Mouse (Mus musculus) cerebellum, adult 2 months (tissue): Measurements from ENCODE around the gene Palm3. TPM values are rescaled to one million over a fixed set of nuclear protein-coding genes. Genes with fewer than 3 reads are reported as not detected.

ENCODE experiments used
- DNase-seq, 2 experiments: peaks; one replicate each; pipeline ENCODE4 v3.0.0; 2021
- H3K27ac ChIP-seq: fragments of 200-500 bp; 2 replicates; pipeline ENCODE4 v1.5.1; 2012; ENCODE audit warnings: low read length, control low read depth, inconsistent platforms; ENCODE audit not compliant: insufficient read depth
- H3K27me3 ChIP-seq: fragments of 200-500 bp; 2 replicates; pipeline ENCODE4 v1.6.1; 2012; ENCODE audit warnings: inconsistent platforms, mild to moderate bottlenecking, low read length, moderate library complexity; ENCODE audit not compliant: control insufficient read depth, insufficient read depth
- H3K4me1 ChIP-seq: fragments of 200-500 bp; 2 replicates; pipeline ENCODE4 v1.6.1; 2011; ENCODE audit warnings: low read length; ENCODE audit not compliant: control insufficient read depth, insufficient read depth
- H3K4me3 ChIP-seq: fragments of 200-500 bp; replicated peaks from 2 replicates; pipeline ENCODE3; 2011; ENCODE audit warnings: mild to moderate bottlenecking, low read depth, low read length, control low read depth; ENCODE audit not compliant: insufficient read depth
- CTCF ChIP-seq: fragments of 200-500 bp; IDR thresholded peaks from 2 replicates; pipeline ENCODE4 v1.5.1; 2011; ENCODE audit warnings: low read depth, mild to moderate bottlenecking, control low read depth, low read length, moderate library complexity, borderline replicate concordance; ENCODE audit not compliant: insufficient read depth
- POLR2A ChIP-seq: fragments of 200-500 bp; IDR thresholded peaks from 2 replicates; pipeline ENCODE4 v1.6.1; 2011; ENCODE audit warnings: low read length, control low read depth, borderline replicate concordance; ENCODE audit not compliant: insufficient read depth
- WGBS: fragments of 180-500 bp; shearing (Covaris S2); methylation state at CpG from one replicate; pipeline ENCODE4 v1.1.7; 2018; 5-methylcytosine and 5-hydroxymethylcytosine counted together
- polyA plus RNA-seq: library from polyadenylated mRNA; depleted of rRNA; stranded (reverse); fragments of >200 nt; gene quantifications from 2 replicates; pipeline ENCODE4 v1.2.3, GENCODE M21; 2012

Palm3 gene
- polyA plus RNA-seq, 1 experiment: 4.1 TPM

- under 1% methylated on average over 55 of the region's 58 CpGs for WGBS
- Histone ChIP-seq H3K27ac (no peak overlapping the region), H3K4me1 (peaks cover 28% of the 10 kb centered on the region), H3K4me3 (peak overlapping the region; percentile 56), H3K27me3 (no peaks in the 10 kb centered on the region)
- peak; percentile 91 to 97 for DNase-seq
- no peak for TF ChIP-seq POLR2A
Measured at GRCm38 (mm10) chr8:84067047-84067573, 45.8 kb downstream of the Palm3 start.

GRCm38 (mm10) chr8:84067911-84068310, 46.6 kb downstream of the Palm3 start:
- Histone ChIP-seq H3K4me1 (peaks cover 33% of the 10 kb centered on the region), H3K27ac (no peak overlapping the region), H3K4me3 (peak overlapping the region; percentile 35), H3K27me3 (no peaks in the 10 kb centered on the region)
- 69% methylated on average over 7 of the region's 7 CpGs for WGBS
- no peak for DNase-seq
- TF ChIP-seq CTCF: no peak
- TF ChIP-seq POLR2A: no peak

- DNase-seq: no peak
- Histone ChIP-seq H3K27me3 (no peaks in the 10 kb centered on the region), H3K27ac (no peak overlapping the region), H3K4me1 (peaks cover 37% of the 10 kb centered on the region), H3K4me3 (no peak overlapping the region)
- no peak for TF ChIP-seq CTCF
- TF ChIP-seq POLR2A: no peak
- WGBS: 57% methylated on average over 12 of the region's 12 CpGs
Measured at GRCm38 (mm10) chr8:84068316-84069035, 47.2 kb downstream of the Palm3 start.

- H3K27me3 ChIP-seq: no peaks in the 10 kb centered on the region
- no peak for DNase-seq
- TF ChIP-seq CTCF (no peak), POLR2A (no peak)
- no peak overlapping the region for H3K4me3 ChIP-seq
- WGBS: 49% methylated on average over 1 of the region's 1 CpGs
- H3K27ac ChIP-seq: no peak overlapping the region
- H3K4me1 ChIP-seq: peaks cover 37% of the 10 kb centered on the region
Measured at GRCm38 (mm10) chr8:84069169-84069568, 47.9 kb downstream of the Palm3 start.

- TF ChIP-seq CTCF (no peak), POLR2A (no peak)
- no peak for DNase-seq
- Histone ChIP-seq H3K27me3 (no peaks in the 10 kb centered on the region), H3K4me3 (no peak overlapping the region), H3K27ac (no peak overlapping the region), H3K4me1 (peaks cover 37% of the 10 kb centered on the region)
- 60% methylated on average over 2 of the region's 2 CpGs for WGBS
Measured at GRCm38 (mm10) chr8:84069750-84070149, 48.5 kb downstream of the Palm3 start.

- no peak overlapping the region for H3K4me3 ChIP-seq
- H3K27ac ChIP-seq: no peak overlapping the region
- H3K27me3 ChIP-seq: no peaks in the 10 kb centered on the region
- DNase-seq: no peak
- H3K4me1 ChIP-seq: peaks cover 37% of the 10 kb centered on the region
- 73% methylated on average over 5 of the region's 5 CpGs for WGBS
- TF ChIP-seq POLR2A: no peak
Measured at GRCm38 (mm10) chr8:84070241-84070640, 49.0 kb downstream of the Palm3 start.

GRCm38 (mm10) chr8:84070667-84071066, 49.4 kb downstream of the Palm3 start:
- TF ChIP-seq CTCF (no peak), POLR2A (no peak)
- no peak overlapping the region for H3K27ac ChIP-seq
- peaks cover 37% of the 10 kb centered on the region for H3K4me1 ChIP-seq
- no peaks in the 10 kb centered on the region for H3K27me3 ChIP-seq
- no peak overlapping the region for H3K4me3 ChIP-seq
- peak in 1 of 2 experiments; percentile 43 for DNase-seq
- 13% methylated on average over 2 of the region's 2 CpGs for WGBS

- Histone ChIP-seq H3K4me3 (no peak overlapping the region), H3K27ac (no peak overlapping the region), H3K27me3 (no peaks in the 10 kb centered on the region), H3K4me1 (peaks cover 37% of the 10 kb centered on the region)
- DNase-seq: no peak
- TF ChIP-seq CTCF (no peak), POLR2A (no peak)
- WGBS: 55% methylated on average over 3 of the region's 3 CpGs
Measured at GRCm38 (mm10) chr8:84071921-84072320, 50.6 kb downstream of the Palm3 start.
